Mouse (Mus musculus) monocyte, adult 2 months (primary cell): ENCODE measurements around the gene Ipo4.
A peak's percentile ranks its signal among the peaks of the same experiment; 100 is the strongest.

Source experiments
- DNase-seq, 2 experiments: peaks; one replicate each; pipeline ENCODE4 v3.0.0; 2022; ENCODE audit warnings: low spot score in 2 of 2, low read depth in 1 of 2

Gene Ipo4

GRCm38 (mm10) chr14:55634874-55635522 lies 759 bp downstream of the Ipo4 start:
- DNase-seq, result no peak

- peak in 1 of 2 experiments; percentile 62 for DNase-seq
These were observed 6.4 kb downstream of the Ipo4 start for GRCm38 (mm10) chr14:55629312-55629711.

GRCm38 (mm10) chr14:55628077-55628827 lies 7.5 kb downstream of the Ipo4 start:
- DNase-seq, result no peak

GRCm38 (mm10) chr14:55618486-55619195 lies 17.1 kb downstream of the Ipo4 start:
- no peak for DNase-seq

GRCm38 (mm10) chr14:55617822-55618221 lies 17.9 kb downstream of the Ipo4 start, which contains the start of gene Rec8:
TSS of gene Rec8 (plus strand) at chr14:55618037.
- no peak for DNase-seq

GRCm38 (mm10) chr14:55616844-55617243 lies 18.9 kb downstream of the Ipo4 start:
- DNase-seq, result no peak

- DNase-seq, result no peak
These were observed 19.9 kb downstream of the Ipo4 start for GRCm38 (mm10) chr14:55615876-55616275.

GRCm38 (mm10) chr14:55614565-55615178 lies 21.1 kb downstream of the Ipo4 start:
- no peak for DNase-seq

GRCm38 (mm10) chr14:55613346-55613745 lies 22.4 kb downstream of the Ipo4 start:
- no peak for DNase-seq

GRCm38 (mm10) chr14:55608339-55608738 lies 27.4 kb downstream of the Ipo4 start:
- no peak for DNase-seq

GRCm38 (mm10) chr14:55605743-55606459 lies 29.9 kb downstream of the Ipo4 start:
- DNase-seq, result no peak

GRCm38 (mm10) chr14:55604823-55605222 lies 30.9 kb downstream of the Ipo4 start:
- DNase-seq, result no peak

GRCm38 (mm10) chr14:55603633-55604576 lies 31.9 kb downstream of the Ipo4 start:
- DNase-seq, result peak; percentile 83 to 93

- DNase-seq, result no peak
These were observed 32.5 kb downstream of the Ipo4 start, which contains the start of gene Irf9 for GRCm38 (mm10) chr14:55603271-55603632. TSS of gene Irf9 (plus strand) at chr14:55603571.

- DNase-seq, result no peak
These were observed 37.0 kb downstream of the Ipo4 start for GRCm38 (mm10) chr14:55598521-55599390.

GRCm38 (mm10) chr14:55596036-55596690 lies 39.6 kb downstream of the Ipo4 start:
- no peak for DNase-seq

GRCm38 (mm10) chr14:55592226-55592625 lies 43.5 kb downstream of the Ipo4 start:
- no peak for DNase-seq

GRCm38 (mm10) chr14:55591331-55591891 lies 44.3 kb downstream of the Ipo4 start, which contains the start of gene Rnf31:
TSS of gene Rnf31 (plus strand) at chr14:55591708.
- peak; percentile 88 to 91 for DNase-seq
